Mouse (Mus musculus) B cell, adult 2 months (primary cell): ENCODE data around the gene Kmo.

Experiments used
- DNase-seq, 2 experiments: peaks; one replicate each; pipeline ENCODE4 v3.0.0; 2022

Gene Kmo

DNA sequence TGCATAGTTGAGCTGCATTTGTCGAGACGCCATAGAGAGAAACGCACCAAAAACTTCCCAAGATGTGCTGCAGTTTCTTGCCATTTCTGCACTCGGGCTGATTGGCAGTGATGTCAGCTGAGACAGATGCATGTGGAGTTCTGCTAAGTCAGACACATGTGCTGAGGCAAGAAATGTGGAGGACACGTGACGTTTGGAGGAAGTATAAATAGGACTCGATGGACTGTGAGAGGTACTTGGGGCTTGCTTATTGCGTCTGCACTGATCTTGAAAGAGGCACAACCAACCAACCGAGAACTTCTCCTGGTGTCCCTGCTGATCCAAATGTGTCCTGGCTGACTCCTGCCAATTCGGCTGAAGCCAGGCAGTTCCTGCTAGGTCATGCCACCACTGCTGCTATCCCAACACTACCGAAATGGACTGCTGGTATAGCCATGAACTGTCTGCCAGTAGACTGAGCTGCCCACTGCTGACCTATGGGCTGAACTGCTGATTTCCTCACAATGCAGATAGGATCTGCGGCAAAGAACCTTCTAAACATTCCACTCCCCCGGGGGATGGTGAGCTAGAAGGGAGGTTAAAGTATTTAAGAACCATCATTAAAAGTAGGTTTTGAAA lies at the start of gene Kmo:
TSS of gene Kmo (plus strand) at position 568 of the 618 bp plus-strand sequence.
- DNase-seq = no peak

DNA sequence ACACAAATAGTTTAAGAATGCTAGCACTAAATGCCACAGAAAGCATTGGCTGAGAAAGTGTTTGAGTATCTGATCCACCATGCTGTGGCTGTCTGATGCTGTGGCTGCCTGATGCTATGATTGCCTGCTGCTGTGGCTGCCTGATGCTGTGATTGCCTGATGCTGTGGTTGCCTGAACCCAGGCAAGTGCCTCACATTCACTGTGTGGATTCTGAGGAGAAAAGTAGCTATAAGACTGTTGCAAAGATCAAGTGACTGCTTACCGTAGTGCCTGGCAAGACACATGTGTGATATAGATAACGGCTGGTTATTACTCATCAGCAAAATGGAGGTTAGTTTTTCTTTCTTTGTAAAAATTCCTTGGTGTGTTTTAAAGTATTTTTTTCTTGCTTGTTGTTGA lies 46.1 kb upstream of the Kmo start:
- no peak for DNase-seq

DNA sequence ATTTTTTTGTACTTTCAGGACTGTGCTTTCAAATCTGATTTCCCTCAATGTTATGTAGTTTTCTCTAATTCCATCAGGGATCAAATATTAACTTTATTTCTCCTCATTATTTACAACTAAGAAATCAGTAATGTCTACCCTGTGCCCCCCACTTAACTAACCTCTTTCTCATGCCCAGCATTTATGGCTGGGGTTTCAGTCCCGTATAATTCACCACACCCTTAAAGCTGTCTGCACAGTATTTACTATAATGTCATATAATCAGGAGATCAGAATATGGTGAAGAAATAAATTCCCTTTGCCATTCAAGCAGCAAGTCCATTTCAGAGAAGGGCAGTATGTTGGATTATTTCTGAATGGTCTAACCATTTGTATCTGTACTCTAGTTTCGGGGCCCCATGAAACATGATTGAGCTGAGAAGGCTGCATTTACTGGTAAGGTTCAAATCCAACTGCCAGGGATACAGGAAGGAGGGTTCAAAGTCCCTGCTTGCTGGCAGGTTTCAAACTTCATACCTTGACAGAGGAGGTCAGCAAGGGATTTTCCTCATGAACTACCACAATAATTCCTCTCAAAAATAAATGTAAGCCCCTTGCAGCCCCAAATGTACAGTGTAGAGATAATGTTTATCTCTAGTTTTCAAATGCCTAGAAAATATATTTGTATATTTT lies 41.6 kb upstream of the Kmo start:
- DNase-seq = no peak

DNA sequence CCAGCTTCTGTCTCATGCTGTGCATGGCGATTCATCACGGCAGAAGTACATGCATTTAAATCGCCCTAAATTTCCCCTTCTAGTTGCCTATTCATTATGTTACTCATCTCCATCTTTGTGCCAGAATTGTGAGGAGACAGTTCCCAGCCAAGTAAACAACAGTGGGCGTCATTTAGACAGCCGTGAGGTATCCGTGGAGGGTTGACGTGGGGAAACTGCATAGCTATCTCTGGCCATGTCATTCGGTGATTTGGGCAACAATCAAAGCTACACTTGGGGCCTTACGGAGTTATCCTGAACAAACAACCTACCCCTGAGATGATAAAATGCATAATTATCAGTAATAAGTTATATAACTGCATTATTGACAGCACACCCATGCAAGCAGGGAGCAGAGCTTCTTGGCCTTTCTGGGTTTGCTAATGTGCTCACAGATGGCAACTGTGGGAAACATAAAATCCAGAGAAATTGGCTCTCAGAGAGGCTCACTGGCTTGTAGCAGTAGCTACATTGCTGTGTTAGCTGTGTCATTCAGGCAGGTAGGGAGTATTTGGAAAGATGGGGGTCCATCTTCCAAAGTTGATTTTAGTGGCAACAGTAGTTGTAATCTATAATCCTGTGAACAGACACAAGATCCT lies 40.5 kb upstream of the Kmo start:
- no peak for DNase-seq

DNA sequence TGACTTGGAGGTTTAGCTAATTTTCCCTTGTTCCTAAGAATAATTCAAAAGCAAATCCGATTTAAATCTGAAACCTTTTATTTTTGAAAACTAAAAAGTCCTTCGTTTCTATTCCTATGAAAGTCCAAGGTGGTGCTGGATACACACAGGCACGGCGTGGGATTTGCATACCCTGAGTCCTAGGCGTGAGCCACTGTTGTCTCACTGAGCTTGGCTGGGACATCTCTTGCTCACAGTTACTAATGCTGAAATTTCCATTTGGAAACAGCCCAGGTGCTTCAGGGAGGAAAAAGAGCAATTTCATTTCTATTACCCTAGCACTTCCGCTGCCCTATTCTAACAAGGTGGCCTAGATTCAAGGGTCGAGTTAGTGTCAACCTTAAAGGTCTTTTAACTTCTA lies 39.8 kb upstream of the Kmo start:
- DNase-seq = no peak

DNA sequence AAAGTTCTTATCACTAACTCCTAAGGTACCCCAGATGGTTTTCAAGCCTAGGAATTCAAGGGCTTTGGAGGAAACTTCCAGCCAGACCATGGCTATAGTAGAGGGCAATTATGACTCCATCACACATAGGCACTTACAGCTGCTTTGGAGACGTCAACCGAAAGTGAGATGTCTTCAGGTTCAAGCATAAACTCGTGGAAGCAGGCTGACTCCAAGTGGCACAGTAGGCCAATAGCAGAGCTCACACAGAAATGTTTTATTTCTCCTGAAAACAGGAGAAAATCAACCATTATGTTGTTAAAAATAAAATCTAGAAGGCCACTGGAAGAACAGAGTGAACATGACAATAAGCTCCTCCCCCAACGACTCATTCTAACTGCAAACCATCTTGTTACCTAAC lies 37.4 kb upstream of the Kmo start:
- DNase-seq = no peak

DNA sequence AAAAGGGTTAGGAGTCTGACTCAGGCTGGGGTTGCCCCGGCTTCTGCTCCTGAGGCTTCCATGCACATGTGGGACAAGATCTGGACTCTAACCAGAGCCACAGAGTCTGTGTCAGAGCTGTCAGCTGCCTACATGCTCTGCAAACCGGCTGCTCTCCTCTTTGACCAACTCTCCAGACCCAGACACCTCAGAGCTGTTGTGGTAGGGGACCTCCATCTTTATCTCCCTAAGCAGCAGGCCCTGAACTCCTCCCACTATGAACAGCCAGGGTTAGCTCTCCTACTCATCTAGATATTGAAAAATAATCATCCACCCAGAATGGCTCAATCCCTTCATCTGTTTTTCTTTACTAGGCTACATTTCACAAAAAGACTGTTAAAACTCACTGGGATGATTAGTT lies 34.9 kb upstream of the Kmo start:
- DNase-seq = no peak

DNA sequence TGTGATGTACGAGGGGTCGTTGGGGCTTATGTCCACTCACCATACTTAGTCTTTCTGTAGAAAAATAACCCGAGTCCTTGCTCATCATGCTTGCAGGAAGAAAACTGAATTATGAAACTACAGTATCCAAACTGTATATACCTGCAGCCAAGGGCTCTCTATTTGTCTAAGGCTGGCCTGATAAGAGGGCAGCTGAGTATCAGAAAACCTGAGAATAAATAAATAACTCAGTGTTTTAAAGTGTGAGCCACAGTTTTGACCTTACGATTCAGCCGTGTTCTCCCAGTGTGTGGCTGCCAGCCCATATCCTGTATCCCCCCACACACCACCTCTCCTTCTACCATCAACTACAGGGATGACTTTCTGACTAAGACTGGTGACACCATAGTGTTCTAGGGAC lies 33.5 kb upstream of the Kmo start:
- no peak for DNase-seq

DNA sequence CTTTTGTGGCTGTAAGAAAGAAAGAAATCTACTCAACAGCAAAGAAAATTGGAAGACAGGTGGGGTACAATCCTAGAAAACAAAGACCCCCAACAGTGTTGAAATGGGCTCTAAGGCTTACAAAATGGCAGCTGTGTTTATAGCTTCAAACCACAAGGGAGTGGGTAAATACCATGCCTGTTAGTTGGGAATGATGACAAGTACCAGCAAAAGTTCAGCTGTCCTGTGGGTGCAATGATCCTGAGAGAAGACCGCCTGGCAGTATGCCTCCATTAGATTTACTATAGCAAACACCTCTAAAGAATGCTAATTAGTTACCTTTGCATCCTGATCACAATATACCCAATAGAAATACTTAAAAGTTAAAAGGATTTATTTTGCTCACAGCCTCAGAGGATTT lies 27.3 kb upstream of the Kmo start:
- DNase-seq = no peak

DNA sequence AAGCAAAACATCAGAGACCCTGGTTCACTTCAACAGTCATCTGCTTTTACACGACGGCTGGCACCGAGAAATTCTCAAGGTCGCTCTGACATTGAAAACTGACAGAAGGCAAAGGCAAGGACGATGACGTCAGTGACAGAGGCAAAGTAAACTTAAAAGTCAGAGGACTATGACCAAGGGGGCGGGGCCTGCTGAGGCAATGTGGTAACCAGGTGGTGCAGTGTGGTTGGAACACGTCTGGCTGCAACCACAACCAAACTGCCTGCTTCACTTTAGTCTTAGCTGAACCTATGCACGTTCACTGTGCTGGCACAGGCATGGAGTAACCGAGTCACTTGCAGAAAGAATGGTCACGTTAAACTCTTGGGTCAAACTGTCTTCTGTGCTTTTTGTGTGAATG lies 17.9 kb upstream of the Kmo start:
- DNase-seq = no peak

DNA sequence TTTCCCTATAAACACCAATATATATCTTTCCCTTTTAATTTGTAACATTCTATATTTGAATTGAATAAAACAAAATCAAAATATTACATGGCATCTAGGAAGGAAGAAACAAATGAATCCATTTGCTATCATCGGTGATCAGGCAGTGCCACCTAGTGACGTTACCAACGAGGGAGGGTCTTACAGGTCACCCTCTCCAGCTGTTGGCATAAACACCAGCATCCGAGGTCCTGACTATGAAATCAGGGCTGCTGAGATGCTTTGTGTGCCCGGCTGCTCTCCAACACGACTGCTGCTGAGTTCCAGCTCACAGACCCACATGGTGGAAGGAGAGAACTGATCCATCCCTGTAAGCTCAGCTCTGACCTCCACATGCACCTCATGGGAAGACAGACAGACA lies 16.8 kb upstream of the Kmo start:
- peak; percentile 32 to 37 for DNase-seq

DNA sequence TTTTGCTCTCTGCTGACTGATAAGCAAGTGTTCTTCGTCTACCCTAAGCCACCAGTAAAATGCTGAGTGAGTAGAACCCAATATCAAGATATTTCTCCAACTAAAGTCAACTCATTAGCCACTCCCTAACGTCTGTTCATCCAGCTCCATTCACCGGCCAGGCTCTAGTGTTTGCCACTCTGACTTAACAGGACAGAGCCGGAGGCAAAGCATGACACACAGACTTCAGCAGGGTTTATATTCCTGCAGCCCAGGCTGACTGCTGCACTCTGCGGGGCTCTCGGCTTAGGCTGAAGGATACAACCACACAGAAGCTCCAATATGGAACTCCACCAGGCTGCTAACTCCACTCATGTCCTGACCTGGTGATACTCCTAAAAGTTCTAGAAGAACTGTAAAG lies 12.9 kb upstream of the Kmo start:
- DNase-seq = no peak

DNA sequence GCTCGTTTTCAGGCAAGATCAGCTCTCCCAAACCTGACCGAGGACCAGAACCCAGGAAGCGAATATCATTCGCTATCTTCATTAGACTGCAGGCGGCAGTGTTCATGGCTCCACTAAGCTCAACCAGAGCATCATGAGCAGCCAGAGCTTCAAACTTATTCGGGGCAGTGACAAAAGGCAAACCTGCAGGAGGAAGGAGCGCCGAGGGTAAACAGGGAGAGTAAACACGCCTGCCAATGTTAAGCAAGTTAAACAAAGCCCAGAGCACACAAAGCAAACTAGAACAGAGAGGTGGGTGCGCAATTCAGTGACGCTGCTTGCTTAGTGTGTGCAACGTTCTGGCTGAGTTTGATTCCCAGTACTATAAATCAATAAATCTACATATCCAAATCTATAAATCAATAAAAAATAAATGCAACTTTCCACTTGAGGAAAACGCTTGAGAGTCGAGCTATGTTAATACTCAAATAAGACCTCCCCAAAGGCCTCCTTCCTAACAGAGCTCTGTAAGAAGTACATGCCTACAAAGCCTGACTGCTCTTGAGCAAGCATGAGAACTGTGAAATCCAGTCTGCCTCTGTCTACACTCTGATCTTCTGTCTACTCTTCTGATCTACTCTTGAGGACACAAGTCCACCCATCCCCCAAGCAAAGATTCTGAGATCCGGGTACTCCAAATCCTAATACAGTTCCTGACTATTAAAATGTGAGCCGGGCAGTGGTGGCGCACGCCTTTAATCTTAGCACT lies 12.2 kb upstream of the Kmo start:
- DNase-seq = no peak

DNA sequence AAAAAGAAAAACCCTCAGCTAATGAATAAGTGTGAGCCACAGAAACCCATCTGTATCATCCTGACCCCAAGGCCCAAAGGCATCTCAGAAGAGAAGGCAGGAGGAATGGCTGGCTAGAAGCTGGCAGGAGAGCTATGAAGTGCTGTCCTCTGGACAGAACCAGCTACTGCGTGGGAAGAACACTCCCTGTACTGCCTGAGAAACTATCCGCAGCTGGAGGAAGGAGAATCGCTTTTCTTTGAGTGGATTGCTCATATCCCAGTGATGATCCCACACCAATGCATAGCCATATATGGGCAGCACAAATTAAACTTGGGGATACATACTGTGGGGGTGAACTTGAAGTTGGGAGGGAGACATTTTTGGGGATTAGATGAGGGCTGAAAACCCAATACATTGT lies 11.5 kb upstream of the Kmo start:
- DNase-seq = no peak

DNA sequence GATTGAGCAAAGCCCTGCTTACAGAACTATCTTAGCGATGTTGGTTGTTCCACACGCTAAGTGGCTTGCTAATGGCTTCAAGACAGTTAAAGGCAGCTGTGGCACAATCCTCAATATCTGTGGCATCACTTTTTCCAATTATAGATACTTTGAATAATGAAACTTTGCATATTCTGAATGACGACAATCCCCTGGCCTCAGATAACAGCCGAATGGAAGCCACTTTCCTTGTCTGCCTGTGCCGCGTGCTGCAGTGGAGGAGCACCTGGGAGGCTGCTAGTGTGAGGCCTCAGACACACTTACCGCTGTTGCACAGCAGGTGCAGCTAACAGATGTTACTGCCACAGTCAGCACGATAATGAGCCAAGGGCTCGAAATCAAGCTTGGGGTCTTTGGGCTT lies 5.2 kb upstream of the Kmo start:
- no peak for DNase-seq

DNA sequence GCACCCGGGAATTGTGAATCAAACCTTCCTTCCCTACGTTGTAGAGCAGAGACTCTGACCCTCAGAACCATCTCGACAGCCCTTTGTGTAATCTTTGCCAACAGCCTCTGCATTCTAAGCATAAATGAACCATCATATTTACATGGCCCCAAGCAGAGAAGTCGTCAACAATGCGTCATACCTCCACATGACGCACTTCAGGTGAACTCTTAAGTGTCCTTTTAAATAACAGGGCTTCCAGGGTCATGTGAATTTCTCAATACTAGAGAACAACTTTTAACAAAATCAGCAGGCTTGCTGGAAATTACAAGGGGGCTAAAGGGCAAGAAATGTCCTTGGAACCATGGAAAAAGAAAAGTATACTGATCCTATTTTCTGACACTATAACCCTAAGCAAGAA lies 3.5 kb downstream of the Kmo start:
- no peak for DNase-seq

DNA sequence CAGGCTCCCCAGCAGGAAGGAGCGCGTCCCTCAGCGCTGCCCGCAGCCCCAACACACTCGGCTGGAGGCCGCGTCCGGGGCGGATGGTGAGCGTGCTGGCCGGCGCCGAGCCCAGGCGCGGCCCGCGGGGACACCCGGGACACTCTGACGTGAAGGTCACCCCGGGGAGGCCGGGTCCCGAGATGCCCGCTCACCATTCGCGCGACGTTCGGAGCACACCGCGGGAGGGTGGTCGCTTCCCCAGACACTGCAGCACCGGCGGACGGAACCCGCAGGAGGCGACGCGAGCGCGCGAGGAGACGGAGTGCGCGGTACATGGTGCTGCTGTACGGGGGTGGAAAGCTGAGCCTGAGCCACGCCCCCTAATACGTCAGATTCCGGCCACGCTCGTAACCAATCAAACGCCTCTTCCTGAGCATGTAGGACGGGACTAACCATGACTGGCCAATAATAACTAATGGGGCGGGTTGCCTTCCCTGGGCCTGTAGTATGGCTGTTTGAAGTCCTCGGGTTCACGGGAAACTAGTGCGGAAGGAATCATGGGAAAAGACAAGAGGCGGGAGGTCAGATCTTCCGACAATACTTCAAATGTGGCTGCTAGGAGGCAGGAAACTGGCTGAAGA lies 5.2 kb downstream of the Kmo start, which contains the start of gene Fh1:
TSS of gene Fh1 (minus strand) at position 379 of the 623 bp plus-strand sequence.
- peak; percentile 94 to 96 for DNase-seq

DNA sequence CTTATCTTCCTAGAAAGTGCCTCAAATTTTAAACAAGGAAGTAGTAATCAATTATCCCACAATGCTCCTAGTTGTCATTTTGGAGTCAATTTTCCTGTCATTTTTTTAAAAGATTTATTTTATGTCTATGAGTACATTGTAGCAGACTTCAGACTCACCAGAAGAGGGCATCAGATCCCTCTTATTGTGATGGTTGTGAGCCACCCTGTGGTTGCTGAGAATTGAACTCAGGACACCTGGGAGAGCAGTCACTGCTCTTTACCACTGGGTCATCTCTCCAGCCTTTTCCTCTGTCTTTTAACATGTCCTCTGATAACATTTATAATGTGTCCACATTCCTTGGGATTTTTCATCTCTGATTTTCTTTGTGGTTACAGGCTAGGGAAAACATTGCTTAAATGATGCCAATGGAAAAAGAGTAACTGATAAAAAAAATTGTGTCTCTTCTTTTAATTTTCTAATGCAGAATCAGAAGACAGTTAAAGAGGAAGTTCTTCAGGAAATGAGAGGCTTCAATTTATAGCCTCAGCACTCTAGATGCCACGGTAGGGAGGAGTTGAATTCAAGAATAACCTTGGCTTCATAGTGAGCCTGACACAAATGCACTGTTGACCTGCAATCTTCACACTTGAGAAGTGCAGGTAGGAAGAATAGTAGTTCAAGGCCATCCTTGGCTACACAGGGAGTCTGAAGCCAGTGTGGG lies 6.0 kb downstream of the Kmo start:
- peak; percentile 58 to 65 for DNase-seq

DNA sequence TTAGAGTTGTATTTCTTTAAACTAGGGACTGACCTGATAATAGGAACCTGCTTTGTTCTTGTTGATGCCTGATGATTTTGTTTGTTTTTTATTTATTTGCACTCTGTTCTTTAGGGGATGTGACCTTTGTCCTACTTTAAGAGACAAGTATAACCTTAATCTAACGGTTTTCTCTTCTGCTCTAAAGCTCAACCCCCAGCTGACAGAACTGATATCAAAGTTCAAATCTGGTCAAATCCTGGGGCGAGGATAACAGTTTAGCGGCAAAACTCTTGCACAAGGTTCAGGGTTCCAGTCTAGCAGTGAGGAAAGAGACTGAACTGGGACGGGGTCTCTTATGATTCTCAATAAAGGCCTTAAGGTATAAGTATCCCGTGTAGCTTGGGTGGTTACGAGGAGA lies 9.1 kb downstream of the Kmo start:
- no peak for DNase-seq

DNA sequence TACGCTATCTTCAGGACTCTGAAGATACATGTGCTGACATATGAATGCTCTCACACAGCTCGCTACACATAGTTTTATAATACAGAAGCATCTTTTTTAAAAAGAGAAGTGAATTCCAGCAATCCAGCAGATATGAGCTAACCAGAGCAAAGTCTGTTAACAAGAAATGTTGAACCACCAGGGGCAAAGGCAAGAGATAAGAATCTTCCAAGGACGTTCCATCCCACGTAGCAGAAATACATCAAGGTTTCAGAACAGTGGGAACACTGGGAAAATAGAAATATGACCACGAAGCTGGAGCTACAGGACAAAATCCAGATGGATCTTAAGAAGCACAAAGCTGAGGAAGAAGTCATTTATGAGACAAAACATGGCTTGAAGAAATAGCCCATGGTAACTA lies 10.2 kb downstream of the Kmo start:
- DNase-seq = no peak

DNA sequence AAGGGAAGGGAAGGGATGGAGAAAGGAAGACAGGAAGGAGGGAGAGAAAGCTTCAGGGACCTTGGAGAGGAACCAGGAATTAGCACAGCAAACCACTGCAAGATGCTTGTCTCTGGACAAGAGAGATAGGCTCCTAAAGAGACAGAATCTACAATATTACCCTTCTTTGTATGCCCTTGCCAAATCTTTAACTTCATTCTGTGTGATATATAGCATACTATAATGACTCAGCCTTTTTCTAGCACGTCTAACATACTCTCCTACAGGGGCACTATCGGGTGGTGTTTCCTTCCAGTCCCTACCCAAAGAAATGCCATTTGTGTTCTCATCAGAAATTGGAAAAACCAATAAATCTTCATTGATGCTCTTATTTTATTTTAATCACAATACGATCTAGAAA lies 10.9 kb downstream of the Kmo start:
- DNase-seq = no peak

DNA sequence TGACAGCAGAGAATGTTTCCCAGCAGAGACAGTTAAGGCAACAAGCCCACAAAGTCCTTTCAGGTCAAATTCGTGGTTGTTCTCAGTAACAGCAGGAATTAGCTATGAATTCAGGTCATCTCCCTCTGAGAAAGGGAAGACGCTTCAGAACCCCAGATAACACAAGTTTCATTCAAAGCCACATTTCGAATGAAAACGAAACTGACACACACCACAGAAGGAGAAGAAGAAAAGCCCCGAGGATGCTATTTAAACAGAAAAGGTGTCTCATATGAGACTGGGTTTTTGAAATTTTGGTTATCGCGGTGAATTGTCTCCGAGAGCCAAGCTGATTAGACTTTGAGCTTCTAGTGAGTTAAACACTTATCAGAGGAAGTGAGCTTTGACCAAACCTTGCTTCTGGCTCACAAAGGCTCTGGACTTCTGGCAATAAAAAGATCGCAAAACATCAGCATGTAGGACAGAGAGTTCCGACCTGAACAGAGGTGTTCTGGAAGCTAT lies 11.6 kb downstream of the Kmo start:
- peak; percentile 60 to 61 for DNase-seq

DNA sequence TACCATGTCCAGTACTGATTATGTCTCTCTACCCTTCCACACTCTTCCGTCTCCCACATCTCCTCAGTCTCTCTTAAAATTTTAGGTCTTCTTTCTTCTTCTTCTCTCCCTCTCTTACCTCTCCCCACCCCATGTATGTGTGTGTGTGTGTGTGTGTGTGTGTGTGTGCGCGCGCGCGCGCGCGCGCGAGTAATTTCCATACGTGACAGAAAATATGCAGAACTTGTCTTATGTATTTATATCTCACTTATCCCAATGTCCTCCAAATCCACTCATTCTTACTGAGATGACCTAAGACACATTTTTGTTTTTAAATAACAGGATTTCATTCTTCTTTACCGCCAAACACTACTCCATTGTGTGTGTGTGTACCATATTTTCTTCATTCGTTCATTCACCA lies 12.3 kb downstream of the Kmo start:
- DNase-seq = no peak
